Mouse (Mus musculus): Measurements from ENCODE around the gene Tuba1c.

- TF ChIP-seq CTCF (IDR thresholded peaks at IDR 0.05; ENCODE audit: extremely low read depth, insufficient read depth, low read length) (no peak), POLR2A (IDR thresholded peaks at IDR 0.05; ENCODE audit: extremely low read depth, insufficient read depth, low read length) (no peak)
Measured at GRCm38 (mm10) chr15:99010896-99011295, 18.8 kb upstream of the Tuba1c start.

Data from cortical plate, adult 2 months (tissue).